Mouse (Mus musculus) thymus, adult 2 months (tissue): ENCODE measurements at regions not wholly inside any gene's neighbourhood (a gene's known extent, or its start where the extent isn't known, plus 50 kb on each side); places are given as distances from the start of the nearest gene placed in this dataset.

Experiments
- CTCF ChIP-seq: fragments of 200-500 bp; IDR thresholded peaks from 2 replicates; pipeline ENCODE4 v1.5.1; 2012; ENCODE audit warnings: mild to moderate bottlenecking, control low read depth, low read length, moderate library complexity, borderline replicate concordance; ENCODE audit not compliant: control insufficient read depth, poor library complexity, insufficient read depth; ENCODE audit errors: extremely low read depth
- POLR2A ChIP-seq: fragments of 200-500 bp; IDR thresholded peaks from 2 replicates; pipeline ENCODE4 v1.6.1; 2012; ENCODE audit warnings: mild to moderate bottlenecking, low read length, control low read depth, moderate library complexity; ENCODE audit not compliant: control insufficient read depth, poor library complexity, insufficient read depth; ENCODE audit errors: extremely low read depth

DNA sequence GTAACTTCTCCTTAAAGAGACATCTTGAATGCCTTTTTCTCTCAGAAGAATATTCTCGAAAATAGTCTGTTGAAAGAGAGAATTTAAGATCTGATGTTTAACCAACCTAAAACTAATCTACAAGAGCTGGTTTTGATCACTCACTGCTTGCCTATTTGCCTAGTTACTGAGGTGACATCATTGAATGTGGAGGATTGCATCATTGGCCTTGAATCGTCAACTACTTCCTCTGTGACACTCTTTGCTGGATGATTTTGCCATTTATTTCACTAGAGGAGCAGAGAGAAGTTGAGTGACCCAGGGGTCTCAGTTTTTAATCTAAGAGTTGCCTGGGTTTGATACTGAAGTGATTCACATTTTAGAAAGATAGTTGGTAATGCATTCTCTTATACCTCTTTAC, 174.6 kb downstream of the Csl start:
- TF ChIP-seq POLR2A (no peak), CTCF (no peak)
